Mouse (Mus musculus) intestine, embryonic 16.5 days (tissue): ENCODE measurements around the gene Copz2. TPM values are rescaled to one million over a fixed set of nuclear protein-coding genes. Genes with fewer than 3 reads are reported as not detected.
"Not testable (repeated sequence)": the region's sequence is repeated elsewhere in the genome, so short reads cannot be mapped to it uniquely, and the experiment has no call there.

Experiments
- ATAC-seq: fragments of 200-750 bp; cut with Nextera tagmentation; 2 replicates; pipeline ENCODE4 v1.8.0; 2017; ENCODE audit warnings: moderate TSS enrichment, moderate library complexity
- H3K27ac ChIP-seq: fragments of 300-500 bp; sonication (generic); 2 replicates; pipeline ENCODE4 v1.5.1; 2014; ENCODE audit warnings: mild to moderate bottlenecking, low read length
- H3K27me3 ChIP-seq: fragments of 300-500 bp; sonication (generic); replicated peaks from 2 replicates; pipeline ENCODE4 v1.6.1; 2014; ENCODE audit warnings: low read length, control low read depth, mixed read lengths; ENCODE audit not compliant: control insufficient read depth, insufficient read depth
- H3K36me3 ChIP-seq: fragments of 300-500 bp; sonication (generic); 2 replicates; pipeline ENCODE4 v1.6.1; 2014; ENCODE audit warnings: low read length, control low read depth; ENCODE audit not compliant: control insufficient read depth, insufficient read depth
- H3K4me1 ChIP-seq: fragments of 300-500 bp; sonication (generic); 2 replicates; pipeline ENCODE4 v1.6.1; 2014; ENCODE audit warnings: low read length, control low read depth, mixed read lengths; ENCODE audit not compliant: control insufficient read depth, insufficient read depth
- H3K4me2 ChIP-seq: fragments of 300-500 bp; sonication (generic); 2 replicates; pipeline ENCODE4 v1.6.1; 2014; ENCODE audit warnings: low read depth, low read length, control low read depth
- H3K4me3 ChIP-seq: fragments of 300-500 bp; sonication (generic); 2 replicates; pipeline ENCODE4 v1.5.1; 2014; ENCODE audit warnings: mild to moderate bottlenecking, low read length
- H3K9ac ChIP-seq: fragments of 300-500 bp; sonication (generic); 2 replicates; pipeline ENCODE4 v1.6.1; 2014; ENCODE audit warnings: low read depth, low read length
- H3K9me3 ChIP-seq: fragments of 300-500 bp; sonication (generic); 2 replicates; pipeline ENCODE4 v1.6.1; 2016; ENCODE audit warnings: low read length, control low read depth; ENCODE audit not compliant: control insufficient read depth
- WGBS: fragments of 180-500 bp; shearing (Covaris S2); extraction: QIAGEN DNeasy Blood & Tissue Kit; methylation state at CpG from one replicate; pipeline ENCODE4 v1.1.7; 2014; 5-methylcytosine and 5-hydroxymethylcytosine counted together
- polyA plus RNA-seq: library from polyadenylated mRNA; unstranded; fragments of >200 nt; fragmentation: Nextera tagmentation; extraction: Ambion mirVana; gene quantifications from 2 replicates; pipeline ENCODE4 v1.2.1, GENCODE M21; 2015

Copz2 gene
- polyA plus RNA-seq, 1 experiment from 2014 or later, result 81.4 TPM

GRCm38 (mm10) chr11:96849145-96849544 lies 525 bp upstream of the Copz2 start:
- H3K36me3 ChIP-seq, result not testable (repeated sequence)

GRCm38 (mm10) chr11:96857446-96857845 lies 7.8 kb downstream of the Copz2 start:
- peaks cover 10% of the 10 kb centered on the region for H3K4me1 ChIP-seq
- H3K4me2 ChIP-seq, result no peak overlapping the region
- H3K9me3 ChIP-seq, result no peaks in the 10 kb centered on the region
- no peak overlapping the region for H3K4me3 ChIP-seq
- no peak overlapping the region for H3K9ac ChIP-seq
- WGBS, result 74% methylated on average over 5 of the region's 5 CpGs
- H3K27me3 ChIP-seq, result no peaks in the 10 kb centered on the region
- H3K27ac ChIP-seq, result no peak overlapping the region
- no peaks in the 10 kb centered on the region for H3K36me3 ChIP-seq
- ATAC-seq, result no peak

More at GRCm38 (mm10) chr11:96849145-96849544, 525 bp upstream of the Copz2 start:
- not testable (repeated sequence) for H3K27me3 ChIP-seq, H3K4me1 ChIP-seq, H3K9me3 ChIP-seq, H3K27ac ChIP-seq, ATAC-seq
- Histone ChIP-seq H3K9ac (peak overlapping the region; percentile 79; the same call in 1 of the 2 replicates), H3K4me2 (peak overlapping the region; percentile 90), H3K4me3 (peak overlapping the region; percentile 71)
- WGBS, result 75% methylated on average over 5 of the region's 5 CpGs

- H3K4me2 ChIP-seq, result no peak overlapping the region
- H3K9me3 ChIP-seq, result no peaks in the 10 kb centered on the region
- no peaks in the 10 kb centered on the region for H3K27me3 ChIP-seq
- H3K27ac ChIP-seq, result no peak overlapping the region
- no peak overlapping the region for H3K4me3 ChIP-seq
- peaks cover 10% of the 10 kb centered on the region for H3K4me1 ChIP-seq
- WGBS, result 86% methylated on average over 4 of the region's 4 CpGs
- H3K36me3 ChIP-seq, result no peaks in the 10 kb centered on the region
- H3K9ac ChIP-seq, result no peak overlapping the region
- ATAC-seq, result no peak
These were observed 10.0 kb downstream of the Copz2 start for GRCm38 (mm10) chr11:96859635-96860034.

- Histone ChIP-seq H3K4me2 (no peak overlapping the region), H3K4me3 (no peak overlapping the region), H3K27ac (no peak overlapping the region; the same call in 1 of the 2 replicates), H3K9me3 (no peaks in the 10 kb centered on the region), H3K9ac (peak overlapping the region; percentile 49; the same call in 1 of the 2 replicates), H3K4me1 (peaks cover 10% of the 10 kb centered on the region), H3K36me3 (no peaks in the 10 kb centered on the region), H3K27me3 (no peaks in the 10 kb centered on the region)
- ATAC-seq, result peak; percentile 32; the same call in 1 of the 2 replicates
- WGBS, result 11% methylated on average over 8 of the region's 8 CpGs
These were observed 10.9 kb downstream of the Copz2 start for GRCm38 (mm10) chr11:96860564-96860963.

GRCm38 (mm10) chr11:96861446-96861845 lies 11.8 kb downstream of the Copz2 start:
- 0 out of 2 replicates have a peak overlapping the region, but pooled peaks have one; percentile 50 for H3K27ac ChIP-seq

GRCm38 (mm10) chr11:96861878-96862289 lies 12.2 kb downstream of the Copz2 start:
- peak; percentile 88 for ATAC-seq
- peak overlapping the region; percentile 49 for H3K9ac ChIP-seq

More at GRCm38 (mm10) chr11:96861446-96861845, 11.8 kb downstream of the Copz2 start:
- no peaks in the 10 kb centered on the region for H3K9me3 ChIP-seq
- peak overlapping the region; percentile 43 for H3K4me3 ChIP-seq
- H3K4me1 ChIP-seq, result peaks cover 10% of the 10 kb centered on the region
- ATAC-seq, result peak; percentile 45
- no peaks in the 10 kb centered on the region for H3K27me3 ChIP-seq
- no peaks in the 10 kb centered on the region for H3K36me3 ChIP-seq
- under 1% methylated on average over 20 of the region's 20 CpGs for WGBS
- peak overlapping the region; percentile 92 for H3K4me2 ChIP-seq
- H3K9ac ChIP-seq, result peak overlapping the region; percentile 49

GRCm38 (mm10) chr11:96862534-96862933 lies 12.9 kb downstream of the Copz2 start:
- no peak overlapping the region for H3K9ac ChIP-seq
- H3K4me2 ChIP-seq, result no peak overlapping the region
- ATAC-seq, result no peak

More at GRCm38 (mm10) chr11:96861878-96862289, 12.2 kb downstream of the Copz2 start:
- Histone ChIP-seq H3K27me3 (no peaks in the 10 kb centered on the region), H3K27ac (0 out of 2 replicates have a peak overlapping the region, but pooled peaks have one; percentile 2), H3K4me3 (peak overlapping the region; percentile 43), H3K9me3 (no peaks in the 10 kb centered on the region), H3K4me2 (peak overlapping the region; percentile 92), H3K4me1 (peaks cover 10% of the 10 kb centered on the region), H3K36me3 (no peaks in the 10 kb centered on the region)
- under 1% methylated on average over 31 of the region's 31 CpGs for WGBS

GRCm38 (mm10) chr11:96863206-96863995 lies 13.7 kb downstream of the Copz2 start:
- H3K9ac ChIP-seq, result no peak overlapping the region
- ATAC-seq, result no peak
- no peak overlapping the region for H3K4me2 ChIP-seq
- H3K27me3 ChIP-seq, result no peaks in the 10 kb centered on the region
- H3K27ac ChIP-seq, result no peak overlapping the region
- H3K36me3 ChIP-seq, result no peaks in the 10 kb centered on the region
- WGBS, result 22% methylated on average over 26 of the region's 26 CpGs
- no peaks in the 10 kb centered on the region for H3K9me3 ChIP-seq
- H3K4me1 ChIP-seq, result peaks cover 10% of the 10 kb centered on the region
- no peak overlapping the region for H3K4me3 ChIP-seq

More at GRCm38 (mm10) chr11:96862534-96862933, 12.9 kb downstream of the Copz2 start:
- H3K4me3 ChIP-seq, result no peak overlapping the region
- no peaks in the 10 kb centered on the region for H3K36me3 ChIP-seq
- 78% methylated on average over 12 of the region's 12 CpGs for WGBS
- H3K27ac ChIP-seq, result no peak overlapping the region
- H3K9me3 ChIP-seq, result no peaks in the 10 kb centered on the region
- peaks cover 10% of the 10 kb centered on the region for H3K4me1 ChIP-seq
- H3K27me3 ChIP-seq, result no peaks in the 10 kb centered on the region

- Histone ChIP-seq H3K27me3 (no peaks in the 10 kb centered on the region), H3K36me3 (no peaks in the 10 kb centered on the region), H3K27ac (no peak overlapping the region), H3K4me2 (no peak overlapping the region), H3K4me3 (no peak overlapping the region), H3K4me1 (peaks cover under 1% of the 10 kb centered on the region; the same call in 1 of the 2 replicates), H3K9ac (no peak overlapping the region), H3K9me3 (no peaks in the 10 kb centered on the region)
- WGBS, result 11% methylated on average over 5 of the region's 5 CpGs
- ATAC-seq, result peak; percentile 43; the same call in 1 of the 2 replicates
These were observed 17.5 kb downstream of the Copz2 start for GRCm38 (mm10) chr11:96867149-96867548.
